Mouse (Mus musculus) megakaryocyte, embryonic 14.5 days (primary cell): ENCODE data around the gene Supv3l1.

Experiments used
- FLI1 ChIP-seq: IDR thresholded peaks from 2 replicates; pipeline ENCODE4 v1.6.1; 2012; ENCODE audit warnings: low read length, inconsistent platforms, mixed read lengths
- GATA1 ChIP-seq: IDR thresholded peaks from 3 replicates; pipeline ENCODE4 v1.6.1; 2012; ENCODE audit warnings: mixed read lengths, low read length, inconsistent platforms, borderline replicate concordance

GRCm38 (mm10) chr10:62488266-62488665 is 38.7 kb upstream of the Supv3l1 start:
- TF ChIP-seq GATA1 (no peak), FLI1 (no peak)
